Mouse (Mus musculus) neural tube, embryonic 15.5 days (tissue): ENCODE data around the gene Rbm24. TPM values are rescaled to one million over a fixed set of nuclear protein-coding genes. Genes with fewer than 3 reads are reported as not detected.
A peak's percentile ranks its signal among the peaks of the same experiment; 100 is the strongest.

Source experiments
- ATAC-seq: fragments of 200-750 bp; cut with Nextera tagmentation; 2 replicates; pipeline ENCODE4 v1.8.0; 2017; ENCODE audit warnings: mild to moderate bottlenecking, moderate TSS enrichment, moderate library complexity; ENCODE audit not compliant: low FRiP score
- H3K27ac ChIP-seq: fragments of 300-500 bp; sonication (generic); replicated peaks from 2 replicates; pipeline ENCODE4 v1.5.1; 2015; ENCODE audit warnings: mild to moderate bottlenecking, inconsistent platforms
- H3K27me3 ChIP-seq: fragments of 300-500 bp; sonication (generic); replicated peaks from 2 replicates; pipeline ENCODE4 v1.6.1; 2015; ENCODE audit warnings: inconsistent platforms
- H3K36me3 ChIP-seq: fragments of 300-500 bp; sonication (generic); 2 replicates; pipeline ENCODE4 v1.6.1; 2015; ENCODE audit warnings: inconsistent platforms
- H3K4me1 ChIP-seq: fragments of 300-500 bp; sonication (generic); 2 replicates; pipeline ENCODE4 v1.6.1; 2015; ENCODE audit warnings: inconsistent platforms
- H3K4me2 ChIP-seq: fragments of 300-500 bp; sonication (generic); 2 replicates; pipeline ENCODE4 v1.6.1; 2015; ENCODE audit warnings: inconsistent platforms, mild to moderate bottlenecking, moderate library complexity
- H3K4me3 ChIP-seq: fragments of 300-500 bp; sonication (generic); replicated peaks from 2 replicates; pipeline ENCODE4 v1.5.1; 2015; ENCODE audit warnings: mild to moderate bottlenecking, inconsistent platforms
- H3K9ac ChIP-seq: fragments of 300-500 bp; sonication (generic); replicated peaks from 2 replicates; pipeline ENCODE4 v1.6.1; 2015; ENCODE audit warnings: mild to moderate bottlenecking, inconsistent platforms
- H3K9me3 ChIP-seq: fragments of 300-500 bp; sonication (generic); replicated peaks from 2 replicates; pipeline ENCODE4 v1.6.1; 2016; ENCODE audit warnings: inconsistent platforms
- WGBS: fragments of 180-500 bp; shearing (Covaris S2); methylation state at CpG from one replicate; pipeline ENCODE4 v1.1.7; 2015; ENCODE audit warnings: mixed read lengths; 5-methylcytosine and 5-hydroxymethylcytosine counted together
- polyA plus RNA-seq: library from polyadenylated mRNA; unstranded; fragments of >200 nt; fragmentation: Nextera tagmentation; extraction: Ambion mirVana; gene quantifications from 2 replicates; pipeline ENCODE4 v1.2.1, GENCODE M21; 2015

Rbm24 gene
- polyA plus RNA-seq = 2.1 and 4.2 TPM in 2 replicates

GRCm38 (mm10) chr13:46418141-46418601, at the start of gene Rbm24:
Gene Rbm24 (plus strand): TSS chr13:46418434.
- WGBS = under 1% methylated on average over 39 of the region's 41 CpGs

DNA sequence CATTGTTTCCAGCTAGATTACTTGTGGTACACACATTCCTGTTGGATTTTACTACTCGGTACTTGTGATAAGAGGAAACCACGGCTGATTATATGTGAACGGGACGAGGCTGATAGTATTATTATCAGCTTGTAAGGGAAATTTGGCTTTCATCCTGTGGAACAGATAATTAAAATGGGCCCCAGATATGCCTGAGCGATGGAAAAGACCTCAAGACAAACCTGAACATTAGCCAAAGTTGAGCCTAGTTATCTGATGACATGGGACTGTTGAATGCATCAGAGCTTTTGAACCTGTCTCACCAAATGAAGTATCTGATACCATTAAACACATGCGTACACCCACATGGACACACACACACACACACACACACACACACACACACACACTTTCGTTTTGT, 45.4 kb upstream of the Rbm24 start:
- no peak for ATAC-seq
- Histone ChIP-seq H3K4me1 (0 out of 2 replicates have a peak, but pooled peaks cover 3% of the 10 kb centered on the region), H3K4me3 (no peak overlapping the region), H3K9ac (no peak overlapping the region), H3K36me3 (no peaks in the 10 kb centered on the region), H3K9me3 (no peaks in the 10 kb centered on the region), H3K27ac (no peak overlapping the region), H3K4me2 (no peak overlapping the region), H3K27me3 (no peaks in the 10 kb centered on the region)
- WGBS = 80% methylated on average over 7 of the region's 7 CpGs

More at GRCm38 (mm10) chr13:46418141-46418601, at the start of gene Rbm24:
- no peaks in the 10 kb centered on the region for H3K36me3 ChIP-seq
- H3K4me2 ChIP-seq = peak within 1 kb of the TSS; percentile 88
- H3K27ac ChIP-seq = peak within 1 kb of the TSS; percentile 56
- H3K27me3 ChIP-seq = no peaks in the 10 kb centered on the region
- peak within 1 kb of the TSS; percentile 75 for H3K9ac ChIP-seq
- peak within 1 kb of the TSS; percentile 69 for H3K4me3 ChIP-seq
- peaks cover 20% of the 10 kb centered on the region for H3K4me1 ChIP-seq
- peak; percentile 84 for ATAC-seq
- H3K9me3 ChIP-seq = no peaks in the 10 kb centered on the region

DNA sequence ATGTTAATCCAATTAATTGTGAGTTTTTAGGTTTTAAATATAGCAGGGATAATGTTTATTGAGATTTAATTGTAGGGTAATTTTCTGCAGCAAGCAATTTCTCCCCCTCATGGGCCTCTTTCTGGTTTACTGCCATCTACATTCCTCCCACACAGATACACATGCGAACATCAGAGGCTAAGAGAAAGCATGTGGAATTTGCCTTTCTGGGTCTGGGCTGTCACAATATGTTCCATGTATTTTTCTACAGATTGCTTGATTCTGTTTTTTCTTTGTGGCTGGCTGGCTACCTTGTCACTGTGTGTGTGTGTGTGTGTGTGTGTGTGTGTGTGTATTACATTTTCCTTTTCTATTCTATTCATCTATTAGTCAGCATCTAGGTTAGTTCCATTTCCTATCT, 42.9 kb upstream of the Rbm24 start:
- no peaks in the 10 kb centered on the region for H3K27me3 ChIP-seq

GRCm38 (mm10) chr13:46387396-46387795, 30.8 kb upstream of the Rbm24 start:
- Histone ChIP-seq H3K9me3 (no peaks in the 10 kb centered on the region), H3K27ac (no peak overlapping the region), H3K27me3 (no peaks in the 10 kb centered on the region), H3K36me3 (no peaks in the 10 kb centered on the region), H3K4me1 (no peaks in the 10 kb centered on the region), H3K9ac (no peak overlapping the region), H3K4me3 (no peak overlapping the region), H3K4me2 (no peak overlapping the region)
- 76% methylated on average over 8 of the region's 8 CpGs for WGBS
- ATAC-seq = no peak

More for the DNA sequence above, 42.9 kb upstream of the Rbm24 start:
- 0 out of 2 replicates have a peak, but pooled peaks cover 3% of the 10 kb centered on the region for H3K4me1 ChIP-seq
- WGBS = 38% methylated on average over 1 of the region's 1 CpGs
- no peak overlapping the region for H3K27ac ChIP-seq
- H3K9ac ChIP-seq = no peak overlapping the region
- H3K9me3 ChIP-seq = no peaks in the 10 kb centered on the region
- no peak for ATAC-seq
- no peak overlapping the region for H3K4me3 ChIP-seq
- H3K4me2 ChIP-seq = no peak overlapping the region
- H3K36me3 ChIP-seq = no peaks in the 10 kb centered on the region

DNA sequence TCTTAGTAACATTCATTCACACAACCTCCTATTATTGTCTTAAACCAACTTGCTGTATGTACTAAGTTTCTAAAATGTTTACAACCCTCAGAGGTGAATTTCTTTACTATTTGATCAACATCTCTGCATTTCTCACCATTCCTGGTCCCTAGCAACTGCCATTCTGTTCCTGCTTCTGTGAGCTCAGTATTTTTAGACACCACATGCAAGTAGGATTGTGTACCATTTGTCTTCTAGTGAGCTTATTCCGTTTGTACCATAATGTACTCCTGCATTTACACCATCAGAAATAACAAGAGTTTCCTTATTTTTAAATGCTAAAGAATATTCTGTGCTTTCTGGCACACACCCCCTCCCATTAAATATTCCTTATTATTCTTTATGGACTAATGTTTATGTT, 26.6 kb upstream of the Rbm24 start:
- no peak for ATAC-seq
- Histone ChIP-seq H3K9ac (no peak overlapping the region), H3K4me1 (no peaks in the 10 kb centered on the region), H3K4me3 (no peak overlapping the region), H3K27me3 (no peaks in the 10 kb centered on the region), H3K4me2 (no peak overlapping the region), H3K27ac (no peak overlapping the region), H3K9me3 (no peaks in the 10 kb centered on the region), H3K36me3 (no peaks in the 10 kb centered on the region)
- WGBS = 86% methylated on average over 1 of the region's 1 CpGs

- WGBS = 68% methylated on average over 4 of the region's 4 CpGs
- Histone ChIP-seq H3K27me3 (no peaks in the 10 kb centered on the region), H3K9me3 (no peaks in the 10 kb centered on the region), H3K36me3 (no peaks in the 10 kb centered on the region), H3K9ac (no peak overlapping the region), H3K27ac (no peak overlapping the region), H3K4me3 (no peak overlapping the region), H3K4me2 (no peak overlapping the region), H3K4me1 (no peaks in the 10 kb centered on the region)
- ATAC-seq = no peak
Observed at GRCm38 (mm10) chr13:46392893-46393292, 25.3 kb upstream of the Rbm24 start.

GRCm38 (mm10) chr13:46393936-46394335, 24.3 kb upstream of the Rbm24 start:
- ATAC-seq = no peak
- Histone ChIP-seq H3K4me3 (no peak overlapping the region), H3K9me3 (no peaks in the 10 kb centered on the region), H3K27ac (no peak overlapping the region), H3K9ac (no peak overlapping the region), H3K4me1 (no peaks in the 10 kb centered on the region), H3K4me2 (no peak overlapping the region), H3K27me3 (no peaks in the 10 kb centered on the region), H3K36me3 (no peaks in the 10 kb centered on the region)
- 66% methylated on average over 2 of the region's 2 CpGs for WGBS

GRCm38 (mm10) chr13:46397235-46397634, 21.0 kb upstream of the Rbm24 start:
- 81% methylated on average over 3 of the region's 3 CpGs for WGBS
- Histone ChIP-seq H3K27ac (no peak overlapping the region), H3K36me3 (no peaks in the 10 kb centered on the region), H3K4me3 (no peak overlapping the region), H3K27me3 (no peaks in the 10 kb centered on the region), H3K4me1 (no peaks in the 10 kb centered on the region), H3K9me3 (no peaks in the 10 kb centered on the region), H3K4me2 (no peak overlapping the region), H3K9ac (no peak overlapping the region)
- ATAC-seq = no peak

- Histone ChIP-seq H3K36me3 (no peaks in the 10 kb centered on the region), H3K27ac (no peak overlapping the region), H3K4me1 (no peaks in the 10 kb centered on the region), H3K4me2 (no peak overlapping the region), H3K9me3 (no peaks in the 10 kb centered on the region), H3K4me3 (no peak overlapping the region), H3K27me3 (no peaks in the 10 kb centered on the region), H3K9ac (no peak overlapping the region)
- no peak for ATAC-seq
- WGBS = 96% methylated on average over 1 of the region's 1 CpGs
Observed at GRCm38 (mm10) chr13:46407151-46407550, 11.1 kb upstream of the Rbm24 start.

- ATAC-seq = no peak
- H3K36me3 ChIP-seq = no peaks in the 10 kb centered on the region
- H3K4me1 ChIP-seq = no peaks in the 10 kb centered on the region
- no peak overlapping the region for H3K27ac ChIP-seq
- no peak overlapping the region for H3K9ac ChIP-seq
- H3K4me3 ChIP-seq = no peak overlapping the region
- H3K9me3 ChIP-seq = no peaks in the 10 kb centered on the region
- no peaks in the 10 kb centered on the region for H3K27me3 ChIP-seq
- H3K4me2 ChIP-seq = no peak overlapping the region
Observed at GRCm38 (mm10) chr13:46412247-46412646, 6.0 kb upstream of the Rbm24 start.

GRCm38 (mm10) chr13:46413588-46413987, 4.6 kb upstream of the Rbm24 start:
- Histone ChIP-seq H3K27ac (no peak overlapping the region), H3K9ac (no peak overlapping the region), H3K4me2 (no peak overlapping the region), H3K27me3 (no peaks in the 10 kb centered on the region), H3K9me3 (no peaks in the 10 kb centered on the region), H3K4me1 (peaks cover 4% of the 10 kb centered on the region), H3K4me3 (no peak overlapping the region), H3K36me3 (no peaks in the 10 kb centered on the region)
- 73% methylated on average over 10 of the region's 10 CpGs for WGBS
- no peak for ATAC-seq

DNA sequence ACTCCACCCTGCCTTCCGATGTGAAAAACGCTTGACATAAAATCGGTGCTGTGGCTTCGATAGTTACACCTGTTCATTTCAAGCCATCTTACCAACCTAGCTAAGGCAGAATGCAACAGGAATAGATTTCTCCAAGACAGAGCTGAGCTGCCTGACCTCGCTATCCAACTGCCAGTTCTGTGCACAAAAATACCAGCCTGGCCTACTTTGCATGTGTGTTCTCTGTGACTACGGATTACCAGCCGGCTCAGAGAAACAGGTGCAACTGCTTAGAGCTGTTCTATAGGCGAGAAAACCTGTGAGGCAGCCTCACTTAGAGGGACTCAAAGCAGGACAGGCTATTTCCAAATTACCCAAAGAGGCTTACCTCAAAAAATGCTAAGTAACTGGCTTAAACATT, 4.2 kb upstream of the Rbm24 start:
- Histone ChIP-seq H3K9ac (no peak overlapping the region), H3K27ac (no peak overlapping the region), H3K27me3 (no peaks in the 10 kb centered on the region), H3K36me3 (no peaks in the 10 kb centered on the region), H3K4me3 (no peak overlapping the region), H3K4me2 (no peak overlapping the region), H3K4me1 (peaks cover 8% of the 10 kb centered on the region), H3K9me3 (no peaks in the 10 kb centered on the region)
- WGBS = 81% methylated on average over 8 of the region's 8 CpGs
- no peak for ATAC-seq

GRCm38 (mm10) chr13:46416021-46416420, 2.2 kb upstream of the Rbm24 start:
- 82% methylated on average over 8 of the region's 8 CpGs for WGBS
- Histone ChIP-seq H3K4me1 (peaks cover 20% of the 10 kb centered on the region), H3K4me3 (no peak overlapping the region), H3K9ac (no peak overlapping the region), H3K36me3 (no peaks in the 10 kb centered on the region), H3K4me2 (no peak overlapping the region), H3K9me3 (no peaks in the 10 kb centered on the region), H3K27me3 (no peaks in the 10 kb centered on the region), H3K27ac (no peak overlapping the region)
- no peak for ATAC-seq
